ENCODE assay signal across 8 mouse cellular contexts in the genomic region with DNA sequence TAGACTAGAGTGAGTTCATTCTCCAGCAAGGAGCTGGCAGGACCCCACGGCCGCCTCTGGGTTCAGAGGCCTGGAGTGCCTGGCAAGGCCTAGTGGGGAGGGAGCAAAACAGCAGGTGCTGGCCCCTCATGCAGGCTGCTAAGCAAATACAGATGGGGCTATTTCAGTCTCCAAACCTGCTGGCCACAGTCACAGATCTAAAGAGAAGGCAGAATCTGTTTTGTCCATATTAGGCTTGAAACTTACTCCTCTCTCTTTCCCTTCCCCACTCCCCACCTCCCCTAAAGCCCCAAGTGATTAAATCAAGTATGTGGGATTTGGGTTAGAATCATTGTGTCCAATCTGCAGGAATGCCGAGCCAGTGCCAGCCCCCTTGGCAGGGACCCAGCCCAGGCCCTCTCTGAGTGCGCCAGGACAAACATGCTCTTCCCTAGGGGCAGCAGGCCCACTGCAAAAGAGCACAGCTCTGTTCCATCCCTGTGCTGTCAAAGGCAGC. TPM values are rescaled to one million over a fixed set of nuclear protein-coding genes. Genes with fewer than 3 reads are reported as not detected.
A peak's percentile ranks its signal among the peaks of the same experiment; 100 is the strongest.
DNase-seq lines count a peak whose midpoint lies in the region; ATAC-seq and TF ChIP-seq lines count a peak whose summit lies in the region.

No protein-coding gene starts in this region.

- CTCF ChIA-PET in Patski (lab: Charles Lee): interaction anchor here (1.7 kb wide), 1 partner anchor 9 kb away, joined by 3 read pairs; no protein-coding TSS in a partner anchor

- H3K36me3 ChIP-seq in forebrain, embryonic 10.5 days (replicated peaks): peaks cover 67% of the 10 kb centered on the region
- no peaks in the 10 kb centered on the region for H3K36me3 ChIP-seq in forebrain, embryonic 11.5 days (ENCODE audit: control insufficient read depth, insufficient read depth, low read length)
- H3K36me3 ChIP-seq in forebrain, embryonic 14.5 days (ENCODE audit: control insufficient read depth, insufficient read depth, low read length): no peaks in the 10 kb centered on the region
- peaks cover 22% of the 10 kb centered on the region for H3K36me3 ChIP-seq in hindbrain, embryonic 13.5 days
- peaks cover 32% of the 10 kb centered on the region for H3K36me3 ChIP-seq in lung, postnatal 0 days (ENCODE audit: insufficient read depth, low read length)

- no peak overlapping the region for H3K4me3 ChIP-seq in forebrain, embryonic 10.5 days
- H3K4me3 ChIP-seq in forebrain, embryonic 11.5 days (ENCODE audit: low read depth, low read length): no peak overlapping the region
- no peak overlapping the region for H3K4me3 ChIP-seq in forebrain, embryonic 14.5 days (ENCODE audit: low read depth, low read length)
- H3K4me3 ChIP-seq in hindbrain, embryonic 13.5 days: no peak overlapping the region
- no peak overlapping the region for H3K4me3 ChIP-seq in lung, postnatal 0 days (ENCODE audit: low read depth, low read length)

- 69% methylated on average over 4 of the region's 4 CpGs for WGBS in forebrain, embryonic 10.5 days
- 62% methylated on average over 4 of the region's 4 CpGs for WGBS in forebrain, embryonic 11.5 days
- WGBS in forebrain, embryonic 14.5 days: 21% methylated on average over 4 of the region's 4 CpGs
- 42% methylated on average over 4 of the region's 4 CpGs for WGBS in hindbrain, embryonic 13.5 days
- 41% methylated on average over 4 of the region's 4 CpGs for WGBS in lung, postnatal 0 days

- no peaks in the 10 kb centered on the region for H3K4me1 ChIP-seq in forebrain, embryonic 10.5 days
- no peaks in the 10 kb centered on the region for H3K4me1 ChIP-seq in forebrain, embryonic 11.5 days (replicated peaks; ENCODE audit: control insufficient read depth, insufficient read depth, low read length)
- peaks cover 14% of the 10 kb centered on the region for H3K4me1 ChIP-seq in forebrain, embryonic 14.5 days (ENCODE audit: control insufficient read depth, insufficient read depth, low read length)
- H3K4me1 ChIP-seq in hindbrain, embryonic 13.5 days (replicated peaks): peaks cover 16% of the 10 kb centered on the region
- H3K4me1 ChIP-seq in lung, postnatal 0 days (ENCODE audit: insufficient read depth, low read depth, low read length): no peaks in the 10 kb centered on the region; the same call in 1 of the 2 replicates

- no peak for TF ChIP-seq EP300 in lung, postnatal 0 days (IDR thresholded peaks at IDR 0.05)

- H3K27me3 ChIP-seq in forebrain, embryonic 10.5 days (ENCODE audit: poor library complexity, severe bottlenecking): no peaks in the 10 kb centered on the region
- no peaks in the 10 kb centered on the region for H3K27me3 ChIP-seq in forebrain, embryonic 11.5 days (ENCODE audit: control insufficient read depth, insufficient read depth, low read length)
- H3K27me3 ChIP-seq in Patski: no peaks in the 10 kb centered on the region
- no peaks in the 10 kb centered on the region for H3K27me3 ChIP-seq in forebrain, embryonic 14.5 days (replicated peaks; ENCODE audit: control insufficient read depth, insufficient read depth, low read length)
- no peaks in the 10 kb centered on the region for H3K27me3 ChIP-seq in hindbrain, embryonic 13.5 days
- no peaks in the 10 kb centered on the region for H3K27me3 ChIP-seq in lung, postnatal 0 days (replicated peaks; ENCODE audit: insufficient read depth, low read length)

- POLR2A ChIA-PET in Patski (lab: Charles Lee): interaction anchor here (0.6 to 1.0 kb wide), 2 partner anchors 38 to 101 kb away, joined by 3 read pairs; no protein-coding TSS in a partner anchor

- no peak for DNase-seq in forebrain, embryonic 10.5 days (ENCODE audit: extremely low spot score, low spot score)
- DNase-seq in forebrain, embryonic 11.5 days (ENCODE audit: low spot score): no peak
- DNase-seq in Patski (ENCODE audit: low read depth, low spot score): peak; percentile 61
- peak; percentile 82 for DNase-seq in forebrain, embryonic 14.5 days (ENCODE audit: low spot score)
- peak; percentile 23 for DNase-seq in lung, postnatal 0 days (ENCODE audit: low spot score)
- DNase-seq in testis, postnatal 10 days (ENCODE audit: low spot score): peak; percentile 85
- DNase-seq in T-cell, adult 2 months (ENCODE audit: low spot score): no peak

- in situ Hi-C loops in Patski (cut with MboI; ENCODE audit: low pct_unique_long_range_greater_than_20kb): loop anchor here (25.0 kb wide), 1 partner anchor 176 kb away; a partner anchor contains a TSS

- H3K9ac ChIP-seq in forebrain, embryonic 11.5 days (ENCODE audit: low read length): no peak overlapping the region
- no peak overlapping the region for H3K9ac ChIP-seq in forebrain, embryonic 14.5 days (ENCODE audit: low read length)
- H3K9ac ChIP-seq in hindbrain, embryonic 13.5 days: 0 out of 2 replicates have a peak overlapping the region, but pooled peaks have one; percentile 31
- H3K9ac ChIP-seq in lung, postnatal 0 days (replicated peaks; ENCODE audit: low read depth): no peak overlapping the region

- no peak for TF ChIP-seq CTCF in Patski (IDR thresholded peaks at IDR 0.05)
- no peak for TF ChIP-seq CTCF in lung, postnatal 0 days (IDR thresholded peaks at IDR 0.05)

- ATAC-seq in forebrain, embryonic 11.5 days (replicated peaks; ENCODE audit: low FRiP score): no peak
- peak; percentile 85 for ATAC-seq in Patski
- ATAC-seq in forebrain, embryonic 14.5 days: peak; percentile 95
- ATAC-seq in hindbrain, embryonic 13.5 days (ENCODE audit: low FRiP score): peak; percentile 86
- ATAC-seq in lung, postnatal 0 days: peak; percentile 65

- no peaks in the 10 kb centered on the region for H3K9me3 ChIP-seq in forebrain, embryonic 10.5 days
- no peaks in the 10 kb centered on the region for H3K9me3 ChIP-seq in forebrain, embryonic 11.5 days (ENCODE audit: control insufficient read depth, low read length)
- no peaks in the 10 kb centered on the region for H3K9me3 ChIP-seq in forebrain, embryonic 14.5 days (replicated peaks; ENCODE audit: control insufficient read depth, low read length)
- H3K9me3 ChIP-seq in hindbrain, embryonic 13.5 days: no peaks in the 10 kb centered on the region
- no peaks in the 10 kb centered on the region for H3K9me3 ChIP-seq in lung, postnatal 0 days (ENCODE audit: low read length)

- H3K27ac ChIP-seq in forebrain, embryonic 10.5 days: peak overlapping the region; percentile 37; the same call in 1 of the 2 replicates
- no peak overlapping the region for H3K27ac ChIP-seq in forebrain, embryonic 11.5 days (ENCODE audit: low read depth, low read length)
- H3K27ac ChIP-seq in forebrain, embryonic 14.5 days (ENCODE audit: low read depth, low read length): peak overlapping the region; percentile 52
- peak overlapping the region; percentile 68 for H3K27ac ChIP-seq in hindbrain, embryonic 13.5 days
- H3K27ac ChIP-seq in lung, postnatal 0 days (ENCODE audit: low read length): 0 out of 2 replicates have a peak overlapping the region, but pooled peaks have one; percentile 14

- no peak overlapping the region for H3K4me2 ChIP-seq in forebrain, embryonic 11.5 days (ENCODE audit: low read depth, low read length, severe bottlenecking)
- H3K4me2 ChIP-seq in forebrain, embryonic 14.5 days (ENCODE audit: low read length): no peak overlapping the region
- no peak overlapping the region for H3K4me2 ChIP-seq in hindbrain, embryonic 13.5 days
- no peak overlapping the region for H3K4me2 ChIP-seq in lung, postnatal 0 days (replicated peaks; ENCODE audit: low read depth, low read length)

RNA-seq across cellular contexts. Expression of a gene that starts 17.6 kb away (rescaled TPM):
- 133 and 134 TPM in 2 replicates for polyA plus RNA-seq in forebrain, embryonic 10.5 days (2016; fragmentation: Nextera tagmentation; extraction: Ambion mirVana)
- polyA plus RNA-seq in forebrain, embryonic 11.5 days (2014; fragmentation: Nextera tagmentation; extraction: Ambion mirVana): 103 and 119 TPM in 2 replicates
- polyA plus RNA-seq in Patski (2021): 478 TPM
- 76.5 and 100 TPM in 2 replicates for polyA plus RNA-seq in forebrain, embryonic 14.5 days (2014; fragmentation: Nextera tagmentation; extraction: Ambion mirVana)
- 89.0 TPM in 2 replicates for polyA plus RNA-seq in hindbrain, embryonic 13.5 days (2015; fragmentation: Nextera tagmentation; extraction: Ambion mirVana)
- 108 and 110 TPM in 2 replicates for polyA plus RNA-seq in lung, postnatal 0 days (2015; fragmentation: Nextera tagmentation; extraction: Ambion mirVana)

RNA-seq across cellular contexts. Expression of a gene that starts 28.6 kb away (rescaled TPM):
- 0.06 and 0.09 TPM in 2 replicates for polyA plus RNA-seq in forebrain, embryonic 10.5 days (2016; fragmentation: Nextera tagmentation; extraction: Ambion mirVana)
- polyA plus RNA-seq in forebrain, embryonic 11.5 days (2014; fragmentation: Nextera tagmentation; extraction: Ambion mirVana): 0.37 and 0.67 TPM in 2 replicates
- polyA plus RNA-seq in Patski (2021): 0.32 TPM
- polyA plus RNA-seq in forebrain, embryonic 14.5 days (2014; fragmentation: Nextera tagmentation; extraction: Ambion mirVana): 0.38 TPM in 2 replicates
- 0.22 and 0.34 TPM in 2 replicates for polyA plus RNA-seq in hindbrain, embryonic 13.5 days (2015; fragmentation: Nextera tagmentation; extraction: Ambion mirVana)
- 0.04 TPM in 2 replicates for polyA plus RNA-seq in lung, postnatal 0 days (2015; fragmentation: Nextera tagmentation; extraction: Ambion mirVana)

Comparison
In these comparisons a context has a peak if more than half of its experiments do, and no peak if none do; other contexts are left out.
1. DNase-seq: peak in Patski (single experiment), forebrain, embryonic 14.5 days (single experiment), lung, postnatal 0 days (single experiment) and testis, postnatal 10 days (single experiment); none in forebrain, embryonic 10.5 days (single experiment), forebrain, embryonic 11.5 days (single experiment) and T-cell, adult 2 months (single experiment).